Mouse (Mus musculus): ENCODE measurements around the gene Capn7. TPM values are rescaled to one million over a fixed set of nuclear protein-coding genes. Genes with fewer than 3 reads are reported as not detected.

Capn7 gene
- polyA plus RNA-seq, 1 experiment from 2014 or later, result 45.2 TPM

- Histone ChIP-seq H3K9ac (ENCODE audit: low read depth, low read length) (no peak overlapping the region), H3K36me3 (ENCODE audit: control insufficient read depth, insufficient read depth, low read length) (no peaks in the 10 kb centered on the region), H3K27me3 (ENCODE audit: control insufficient read depth, insufficient read depth, low read length) (no peaks in the 10 kb centered on the region), H3K4me2 (replicated peaks; ENCODE audit: low read depth, low read length) (no peak overlapping the region), H3K9me3 (ENCODE audit: control insufficient read depth, low read length) (no peaks in the 10 kb centered on the region), H3K27ac (ENCODE audit: low read depth, low read length) (no peak overlapping the region), H3K4me3 (ENCODE audit: low read depth, low read length) (no peak overlapping the region), H3K4me1 (replicated peaks; ENCODE audit: control insufficient read depth, insufficient read depth, low read length) (no peaks in the 10 kb centered on the region)
- WGBS, result 81% methylated on average over 4 of the region's 4 CpGs
- ATAC-seq (ENCODE audit: low FRiP score), result no peak
- no peak for DNase-seq (ENCODE audit: low spot score)
Measured at GRCm38 (mm10) chr14:31410737-31411136, 74.3 kb downstream of the Capn7 start.

- no peak overlapping the region for H3K4me2 ChIP-seq (replicated peaks; ENCODE audit: low read depth, low read length)
- WGBS, result 73% methylated on average over 10 of the region's 10 CpGs
- no peaks in the 10 kb centered on the region for H3K36me3 ChIP-seq (ENCODE audit: control insufficient read depth, insufficient read depth, low read length)
- no peaks in the 10 kb centered on the region for H3K9me3 ChIP-seq (ENCODE audit: control insufficient read depth, low read length)
- no peak overlapping the region for H3K9ac ChIP-seq (ENCODE audit: low read depth, low read length)
- H3K4me3 ChIP-seq (ENCODE audit: low read depth, low read length), result no peak overlapping the region
- no peaks in the 10 kb centered on the region for H3K4me1 ChIP-seq (replicated peaks; ENCODE audit: control insufficient read depth, insufficient read depth, low read length)
- no peak for ATAC-seq (ENCODE audit: low FRiP score)
- H3K27ac ChIP-seq (ENCODE audit: low read depth, low read length), result no peak overlapping the region
- H3K27me3 ChIP-seq (ENCODE audit: control insufficient read depth, insufficient read depth, low read length), result no peaks in the 10 kb centered on the region
- no peak for DNase-seq (ENCODE audit: low spot score)
Measured at GRCm38 (mm10) chr14:31412651-31413056, 76.2 kb downstream of the Capn7 start.

GRCm38 (mm10) chr14:31413475-31414086, 77.1 kb downstream of the Capn7 start:
- Histone ChIP-seq H3K27ac (ENCODE audit: low read depth, low read length) (no peak overlapping the region), H3K4me1 (replicated peaks; ENCODE audit: control insufficient read depth, insufficient read depth, low read length) (no peaks in the 10 kb centered on the region), H3K4me2 (replicated peaks; ENCODE audit: low read depth, low read length) (no peak overlapping the region), H3K36me3 (ENCODE audit: control insufficient read depth, insufficient read depth, low read length) (no peaks in the 10 kb centered on the region), H3K9ac (ENCODE audit: low read depth, low read length) (no peak overlapping the region), H3K4me3 (ENCODE audit: low read depth, low read length) (no peak overlapping the region), H3K27me3 (ENCODE audit: control insufficient read depth, insufficient read depth, low read length) (no peaks in the 10 kb centered on the region), H3K9me3 (ENCODE audit: control insufficient read depth, low read length) (no peaks in the 10 kb centered on the region)
- ATAC-seq (ENCODE audit: low FRiP score) (0 out of 2 replicates have a peak, but pooled peaks have one; percentile 49), DNase-seq (ENCODE audit: low spot score) (peak; percentile 30)
- 33% methylated on average over 6 of the region's 6 CpGs for WGBS

DNA sequence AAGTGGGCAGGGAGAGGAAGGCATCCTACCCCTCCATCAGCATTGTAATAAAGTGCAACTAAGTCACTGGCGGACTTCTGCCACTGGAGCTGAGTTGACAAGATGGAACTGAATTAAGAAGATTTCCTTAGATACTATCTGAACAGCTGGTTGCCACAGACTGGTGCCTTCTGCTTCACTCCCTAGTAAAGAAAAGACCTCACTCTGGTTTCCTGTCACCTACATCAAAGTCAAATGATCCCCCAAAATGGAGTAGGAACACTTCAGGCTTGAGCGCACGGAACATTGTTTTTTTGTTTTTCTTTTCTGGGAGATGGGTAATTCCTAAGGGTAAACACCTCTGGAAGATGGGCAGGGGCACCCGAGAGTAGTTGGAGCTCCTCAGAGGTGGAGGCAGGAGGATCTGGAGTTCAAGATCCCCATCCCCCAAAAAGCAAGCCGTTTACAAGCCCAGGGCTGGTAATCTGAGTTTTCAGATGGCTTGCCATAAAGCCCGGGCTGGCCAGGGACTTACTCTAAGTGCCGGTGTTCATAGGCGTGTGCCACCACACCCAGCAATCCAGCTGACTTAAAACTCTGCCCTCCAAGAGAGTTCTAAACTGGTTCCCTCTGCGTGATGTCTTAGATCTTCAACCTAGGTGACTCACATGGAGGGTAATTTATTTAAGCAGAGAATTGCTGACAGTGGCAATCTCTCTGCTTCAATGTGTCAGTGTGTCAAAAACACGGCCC, 78.0 kb downstream of the Capn7 start:
- ATAC-seq (ENCODE audit: low FRiP score) (no peak), DNase-seq (ENCODE audit: low spot score) (no peak)
- Histone ChIP-seq H3K27me3 (ENCODE audit: control insufficient read depth, insufficient read depth, low read length) (no peaks in the 10 kb centered on the region), H3K36me3 (ENCODE audit: control insufficient read depth, insufficient read depth, low read length) (no peaks in the 10 kb centered on the region), H3K9me3 (ENCODE audit: control insufficient read depth, low read length) (no peaks in the 10 kb centered on the region), H3K27ac (ENCODE audit: low read depth, low read length) (no peak overlapping the region), H3K4me3 (ENCODE audit: low read depth, low read length) (no peak overlapping the region), H3K9ac (ENCODE audit: low read depth, low read length) (no peak overlapping the region), H3K4me2 (replicated peaks; ENCODE audit: low read depth, low read length) (no peak overlapping the region), H3K4me1 (replicated peaks; ENCODE audit: control insufficient read depth, insufficient read depth, low read length) (no peaks in the 10 kb centered on the region)
- 75% methylated on average over 10 of the region's 10 CpGs for WGBS

GRCm38 (mm10) chr14:31414967-31415376, 78.5 kb downstream of the Capn7 start:
- DNase-seq (ENCODE audit: low spot score) (no peak), ATAC-seq (ENCODE audit: low FRiP score) (no peak)
- H3K27me3 ChIP-seq (ENCODE audit: control insufficient read depth, insufficient read depth, low read length), result no peaks in the 10 kb centered on the region
- no peak overlapping the region for H3K27ac ChIP-seq (ENCODE audit: low read depth, low read length)
- no peak overlapping the region for H3K4me3 ChIP-seq (ENCODE audit: low read depth, low read length)
- H3K9me3 ChIP-seq (ENCODE audit: control insufficient read depth, low read length), result no peaks in the 10 kb centered on the region
- 75% methylated on average over 7 of the region's 7 CpGs for WGBS
- no peaks in the 10 kb centered on the region for H3K4me1 ChIP-seq (replicated peaks; ENCODE audit: control insufficient read depth, insufficient read depth, low read length)
- no peak overlapping the region for H3K4me2 ChIP-seq (replicated peaks; ENCODE audit: low read depth, low read length)
- H3K9ac ChIP-seq (ENCODE audit: low read depth, low read length), result no peak overlapping the region
- no peaks in the 10 kb centered on the region for H3K36me3 ChIP-seq (ENCODE audit: control insufficient read depth, insufficient read depth, low read length)

- H3K27ac ChIP-seq (ENCODE audit: low read depth, low read length), result no peak overlapping the region
- no peak overlapping the region for H3K4me2 ChIP-seq (replicated peaks; ENCODE audit: low read depth, low read length)
- no peak for DNase-seq (ENCODE audit: low spot score)
- no peak overlapping the region for H3K4me3 ChIP-seq (ENCODE audit: low read depth, low read length)
- H3K9me3 ChIP-seq (ENCODE audit: control insufficient read depth, low read length), result no peaks in the 10 kb centered on the region
- no peak overlapping the region for H3K9ac ChIP-seq (ENCODE audit: low read depth, low read length)
- no peaks in the 10 kb centered on the region for H3K36me3 ChIP-seq (ENCODE audit: control insufficient read depth, insufficient read depth, low read length)
- 76% methylated on average over 3 of the region's 3 CpGs for WGBS
- no peaks in the 10 kb centered on the region for H3K4me1 ChIP-seq (replicated peaks; ENCODE audit: control insufficient read depth, insufficient read depth, low read length)
- no peaks in the 10 kb centered on the region for H3K27me3 ChIP-seq (ENCODE audit: control insufficient read depth, insufficient read depth, low read length)
- ATAC-seq (ENCODE audit: low FRiP score), result no peak
Measured at GRCm38 (mm10) chr14:31416411-31416810, 80.0 kb downstream of the Capn7 start.

GRCm38 (mm10) chr14:31416835-31417549, 80.6 kb downstream of the Capn7 start:
- Histone ChIP-seq H3K9me3 (ENCODE audit: control insufficient read depth, low read length) (no peaks in the 10 kb centered on the region), H3K9ac (ENCODE audit: low read depth, low read length) (no peak overlapping the region), H3K4me2 (replicated peaks; ENCODE audit: low read depth, low read length) (no peak overlapping the region), H3K4me1 (replicated peaks; ENCODE audit: control insufficient read depth, insufficient read depth, low read length) (no peaks in the 10 kb centered on the region), H3K27ac (ENCODE audit: low read depth, low read length) (no peak overlapping the region), H3K4me3 (ENCODE audit: low read depth, low read length) (no peak overlapping the region), H3K36me3 (ENCODE audit: control insufficient read depth, insufficient read depth, low read length) (no peaks in the 10 kb centered on the region), H3K27me3 (ENCODE audit: control insufficient read depth, insufficient read depth, low read length) (no peaks in the 10 kb centered on the region)
- DNase-seq (ENCODE audit: low spot score) (no peak), ATAC-seq (ENCODE audit: low FRiP score) (no peak)
- 89% methylated on average over 16 of the region's 16 CpGs for WGBS

DNA sequence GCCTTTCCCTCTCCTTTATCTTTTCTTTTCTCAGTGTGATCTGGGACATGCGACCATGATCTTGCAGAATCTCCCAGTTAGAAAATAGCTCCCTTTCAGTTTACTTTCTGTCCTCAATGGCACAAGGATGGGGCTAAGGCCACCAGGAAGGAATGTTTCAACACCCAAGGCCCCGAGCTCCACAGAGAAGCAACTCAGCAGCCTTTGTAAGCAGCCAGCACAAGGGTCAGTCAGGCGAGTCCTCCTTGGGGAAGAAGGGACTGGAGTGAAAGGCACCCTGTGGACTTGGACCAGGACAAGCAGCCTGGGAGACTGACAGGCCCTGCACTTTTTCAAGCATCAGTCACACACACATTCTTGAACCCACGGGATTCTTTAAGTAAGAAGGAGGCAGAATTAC, 82.8 kb downstream of the Capn7 start:
- DNase-seq (ENCODE audit: low spot score) (no peak), ATAC-seq (ENCODE audit: low FRiP score) (no peak)
- Histone ChIP-seq H3K9me3 (ENCODE audit: control insufficient read depth, low read length) (no peaks in the 10 kb centered on the region), H3K9ac (ENCODE audit: low read depth, low read length) (no peak overlapping the region), H3K4me2 (replicated peaks; ENCODE audit: low read depth, low read length) (no peak overlapping the region), H3K4me3 (ENCODE audit: low read depth, low read length) (no peak overlapping the region), H3K27me3 (ENCODE audit: control insufficient read depth, insufficient read depth, low read length) (no peaks in the 10 kb centered on the region), H3K4me1 (replicated peaks; ENCODE audit: control insufficient read depth, insufficient read depth, low read length) (0 out of 2 replicates have a peak, but pooled peaks cover 5% of the 10 kb centered on the region), H3K36me3 (ENCODE audit: control insufficient read depth, insufficient read depth, low read length) (no peaks in the 10 kb centered on the region), H3K27ac (ENCODE audit: low read depth, low read length) (no peak overlapping the region)
- 38% methylated on average over 4 of the region's 4 CpGs for WGBS
